Mouse (Mus musculus) C2C12 (cell line): Measurements from ENCODE around the gene Chrm2. TPM values are rescaled to one million over a fixed set of nuclear protein-coding genes. Genes with fewer than 3 reads are reported as not detected.

Source experiments
- H3K27me3 ChIP-seq: one replicate; pipeline ENCODE4 v1.6.1; 2011; ENCODE audit not compliant: control insufficient read depth, insufficient read depth, insufficient read length
- H3K36me3 ChIP-seq: one replicate; pipeline ENCODE4 v1.6.1; 2011; ENCODE audit not compliant: control insufficient read depth, insufficient read depth
- H3K4me3 ChIP-seq: one replicate; pipeline ENCODE4 v1.5.1; 2011; ENCODE audit warnings: mild to moderate bottlenecking, control low read depth; ENCODE audit not compliant: poor library complexity, insufficient read depth, severe bottlenecking
- H3K79me2 ChIP-seq: one replicate; pipeline ENCODE4 v1.6.1; 2011; ENCODE audit not compliant: control insufficient read depth, insufficient read depth
- H3K79me3 ChIP-seq: one replicate; pipeline ENCODE4 v1.6.1; 2011; ENCODE audit warnings: low read depth, control low read depth
- H3ac ChIP-seq: one replicate; pipeline ENCODE3; 2011; ENCODE audit warnings: low read depth; ENCODE audit not compliant: control insufficient read depth, insufficient read length
- CEBPB ChIP-seq: IDR thresholded peaks from one replicate; pipeline ENCODE4 v1.6.1; 2011; ENCODE audit warnings: low read depth, mild to moderate bottlenecking, control low read depth, moderate library complexity
- CTCF ChIP-seq: IDR thresholded peaks from one replicate; pipeline ENCODE4 v1.5.1; 2011; ENCODE audit not compliant: control insufficient read depth, insufficient read depth, insufficient read length
- FOSL1 ChIP-seq: IDR thresholded peaks from one replicate; pipeline ENCODE4 v1.8.0; 2011; ENCODE audit warnings: mild to moderate bottlenecking, low read length; ENCODE audit not compliant: poor library complexity, insufficient read depth, severe bottlenecking
- MAX ChIP-seq: IDR thresholded peaks from one replicate; pipeline ENCODE4 v1.6.1; 2011; ENCODE audit warnings: mild to moderate bottlenecking, control low read depth
- MYOD1 ChIP-seq: IDR thresholded peaks from one replicate; pipeline ENCODE4 v1.6.1; 2011; ENCODE audit warnings: low read depth; ENCODE audit not compliant: control insufficient read depth, insufficient read length
- MYOG ChIP-seq: IDR thresholded peaks from one replicate; pipeline ENCODE4 v1.6.1; 2011; ENCODE audit not compliant: control insufficient read depth, insufficient read length; ENCODE audit errors: extremely low read depth
- USF1 ChIP-seq: IDR thresholded peaks from one replicate; pipeline ENCODE4 v1.6.1; 2011; ENCODE audit warnings: low read depth, mild to moderate bottlenecking, control low read depth, moderate library complexity
- polyA plus RNA-seq: library from polyadenylated mRNA; unstranded; fragments of >200 nt; fragmentation: generic; extraction: Trizol; gene quantifications from one replicate; pipeline ENCODE4 v1.2.1, GENCODE M21; 2012; ENCODE audit warnings: missing spikeins

The Chrm2 gene
- polyA plus RNA-seq, 1 experiment = not detected

- no peak for TF ChIP-seq MYOG
- TF ChIP-seq USF1 = no peak
- no peak for TF ChIP-seq MAX
- no peak for TF ChIP-seq CTCF
- no peak for TF ChIP-seq MYOD1
- TF ChIP-seq CEBPB = no peak
- no peak for TF ChIP-seq FOSL1
- Histone ChIP-seq H3K79me2 (no peaks in the 10 kb centered on the region), H3K79me3 (no peaks in the 10 kb centered on the region), H3K4me3 (no peak overlapping the region), H3ac (no peak overlapping the region), H3K36me3 (no peaks in the 10 kb centered on the region), H3K27me3 (peaks cover 21% of the 10 kb centered on the region)
Measured at GRCm38 (mm10) chr6:36389260-36389965, 1.5 kb downstream of the Chrm2 start.

DNA sequence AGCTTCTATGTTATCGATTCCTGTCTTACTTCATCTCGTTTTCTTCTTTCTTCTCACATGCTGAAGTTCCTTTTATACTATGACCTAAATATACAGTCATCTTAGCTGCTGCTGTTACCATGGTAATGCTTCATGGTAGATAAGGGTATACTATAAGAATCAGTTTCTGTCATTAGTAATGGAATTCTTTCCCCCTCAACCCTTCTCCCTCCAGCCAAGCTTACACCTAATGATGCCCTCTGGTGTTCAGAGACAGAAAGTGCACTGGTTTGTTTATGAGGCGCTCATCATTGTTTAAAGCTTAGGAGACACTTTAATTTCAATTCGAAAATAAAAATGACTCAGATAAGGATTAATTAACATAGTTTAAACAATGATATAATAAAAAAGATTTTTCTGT, 5.8 kb downstream of the Chrm2 start:
- Histone ChIP-seq H3K79me3 (no peaks in the 10 kb centered on the region), H3K4me3 (no peak overlapping the region), H3ac (no peak overlapping the region), H3K79me2 (no peaks in the 10 kb centered on the region), H3K36me3 (no peaks in the 10 kb centered on the region), H3K27me3 (peaks cover 10% of the 10 kb centered on the region)
- no peak for TF ChIP-seq CTCF
- no peak for TF ChIP-seq MYOG
- no peak for TF ChIP-seq CEBPB
- TF ChIP-seq USF1 = no peak
- TF ChIP-seq FOSL1 = no peak
- TF ChIP-seq MAX = no peak
- TF ChIP-seq MYOD1 = no peak

- no peak overlapping the region for H3ac ChIP-seq
- TF ChIP-seq MYOG (no peak), CEBPB (no peak), MYOD1 (no peak), USF1 (no peak), FOSL1 (no peak), MAX (no peak), CTCF (no peak)
- H3K79me3 ChIP-seq = no peaks in the 10 kb centered on the region
- no peaks in the 10 kb centered on the region for H3K27me3 ChIP-seq
- H3K79me2 ChIP-seq = no peaks in the 10 kb centered on the region
- H3K4me3 ChIP-seq = no peak overlapping the region
- no peaks in the 10 kb centered on the region for H3K36me3 ChIP-seq
Measured at GRCm38 (mm10) chr6:36405139-36405538, 17.3 kb downstream of the Chrm2 start.

DNA sequence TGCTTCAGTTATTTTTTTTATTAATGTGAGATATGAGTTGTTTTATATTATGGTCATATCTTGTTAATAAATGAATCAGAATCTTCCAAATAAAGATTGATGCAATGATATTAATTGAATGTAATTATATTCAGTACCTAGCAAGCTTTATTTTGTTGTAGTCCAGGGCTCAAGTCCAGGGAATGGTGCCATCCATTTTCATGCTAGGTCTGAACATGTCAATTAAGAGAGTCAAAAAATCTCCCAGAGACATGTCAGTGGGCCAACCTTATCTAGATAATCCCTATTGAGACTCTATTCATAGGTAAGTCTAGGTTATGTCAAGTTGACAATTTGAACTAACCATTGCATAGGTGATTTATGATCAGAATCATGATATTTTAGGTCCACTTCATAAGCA, 21.1 kb downstream of the Chrm2 start:
- H3K36me3 ChIP-seq = no peaks in the 10 kb centered on the region
- no peaks in the 10 kb centered on the region for H3K27me3 ChIP-seq
- H3K4me3 ChIP-seq = no peak overlapping the region
- no peak overlapping the region for H3ac ChIP-seq
- H3K79me2 ChIP-seq = no peaks in the 10 kb centered on the region
- H3K79me3 ChIP-seq = no peaks in the 10 kb centered on the region
- TF ChIP-seq CTCF = no peak
- TF ChIP-seq MYOD1 = no peak
- TF ChIP-seq USF1 = no peak
- TF ChIP-seq MAX = no peak
- TF ChIP-seq MYOG = no peak
- no peak for TF ChIP-seq FOSL1

DNA sequence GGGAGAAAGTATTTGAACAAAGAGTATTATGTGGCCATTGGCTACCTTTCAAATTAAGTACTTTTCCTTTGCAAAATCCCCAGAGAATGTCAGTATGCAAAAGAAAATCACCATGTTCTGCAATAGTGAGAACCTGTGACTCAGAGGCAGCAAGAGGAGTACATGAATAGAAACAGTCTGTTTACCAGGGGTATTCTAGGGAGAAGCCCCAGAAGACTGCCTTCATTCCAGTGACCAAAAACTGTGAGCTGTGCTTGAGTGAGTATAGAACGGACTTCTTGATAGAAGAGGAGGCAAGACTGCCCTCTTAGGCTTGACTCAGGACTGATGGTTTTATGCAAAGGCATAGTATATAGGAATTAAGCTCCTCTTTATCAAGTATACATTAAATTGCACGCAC, 22.2 kb downstream of the Chrm2 start:
- H3K36me3 ChIP-seq = no peaks in the 10 kb centered on the region
- H3ac ChIP-seq = no peak overlapping the region
- H3K4me3 ChIP-seq = no peak overlapping the region
- TF ChIP-seq MYOG = no peak
- TF ChIP-seq MYOD1 = no peak
- no peak for TF ChIP-seq CEBPB
- TF ChIP-seq CTCF = no peak
- no peak for TF ChIP-seq USF1
- TF ChIP-seq FOSL1 = no peak
- no peak for TF ChIP-seq MAX
- H3K79me3 ChIP-seq = no peaks in the 10 kb centered on the region
- no peaks in the 10 kb centered on the region for H3K79me2 ChIP-seq
- H3K27me3 ChIP-seq = no peaks in the 10 kb centered on the region
